Mouse (Mus musculus) liver, embryonic 14.5 days (tissue): ENCODE measurements around the gene Auts2.

ENCODE experiments used
- CTCF ChIP-seq: IDR thresholded peaks from 2 replicates; pipeline ENCODE4 v1.5.1; 2016; ENCODE audit warnings: antibody characterized with exemption, low read depth, control low read depth
- EP300 ChIP-seq: IDR thresholded peaks from 2 replicates; pipeline ENCODE4 v1.6.1; 2016; ENCODE audit warnings: antibody characterized with exemption, low read depth

DNA sequence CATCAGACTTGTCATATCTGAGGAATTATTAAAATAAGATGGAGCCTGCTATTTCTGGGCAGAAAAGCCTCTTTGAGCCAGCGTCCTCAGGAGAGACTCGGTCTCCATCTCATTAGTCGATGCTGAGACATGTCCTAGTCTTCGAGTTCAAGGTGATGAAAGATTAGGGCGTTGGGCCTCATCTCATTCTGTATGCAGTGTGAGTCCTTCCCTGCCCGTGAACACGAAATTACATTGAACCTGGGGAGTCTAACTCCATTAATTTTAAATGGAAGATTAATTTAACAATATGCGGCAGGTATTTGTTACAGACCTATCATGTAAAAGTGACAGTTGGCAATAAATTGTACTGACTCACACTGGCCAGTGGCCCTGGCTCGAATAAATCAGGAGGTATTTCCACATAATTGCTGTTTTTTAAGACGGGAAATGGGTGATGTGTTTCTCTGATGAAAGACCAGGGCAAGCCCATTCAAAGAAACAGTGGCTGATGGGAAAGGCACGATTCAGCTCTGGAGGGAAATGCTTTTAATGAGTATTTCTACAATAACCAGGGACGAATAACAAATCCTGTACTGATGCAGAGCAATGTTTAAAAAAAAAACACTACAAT is 626.2 kb downstream of the Auts2 start:
- TF ChIP-seq CTCF (no peak), EP300 (no peak)
